Mouse (Mus musculus) layer of hippocampus, postnatal 10 days (tissue): Measurements from ENCODE around the gene Tcte2. TPM values are rescaled to one million over a fixed set of nuclear protein-coding genes. Genes with fewer than 3 reads are reported as not detected.
"Not testable (repeated sequence)": the region's sequence is repeated elsewhere in the genome, so short reads cannot be mapped to it uniquely, and the experiment has no call there.

Source experiments
- DNase-seq, 2 experiments: peaks; one replicate each; pipeline ENCODE4 v3.0.0; 2021; ENCODE audit warnings: low spot score in 2 of 2
- total RNA-seq, 2 experiments: library from RNA; stranded (reverse); gene quantifications; 2 replicates each; pipeline ENCODE4 v1.2.3; 2021

Tcte2 gene
- total RNA-seq, 2 experiments from 2014 or later: 18.4 to 20.9 TPM

- peak in 1 of 2 experiments; percentile 42 for DNase-seq
Observed at GRCm38 (mm10) chr17:13683411-13684174, 78.0 kb downstream of the Tcte2 start.

DNA sequence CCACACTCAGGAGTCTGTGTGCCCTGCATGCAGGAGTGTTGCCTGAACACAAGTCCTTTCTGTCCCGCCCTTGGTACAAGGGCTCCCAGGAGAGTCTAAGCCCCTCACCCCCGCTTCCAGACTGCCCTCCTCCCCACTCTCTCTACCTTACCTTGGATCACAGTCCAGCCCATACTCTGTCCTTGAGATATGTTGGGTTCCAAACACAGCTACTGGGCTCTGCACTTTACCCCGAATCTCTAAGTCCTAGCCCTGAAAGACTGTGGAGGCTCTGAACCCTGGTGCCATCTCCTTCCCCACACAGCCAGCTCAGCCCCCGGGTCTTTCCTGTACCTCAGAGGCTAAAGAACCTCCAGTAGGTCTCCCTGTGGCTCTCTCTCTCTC lies 78.6 kb downstream of the Tcte2 start:
- no peak for DNase-seq

- no peak for DNase-seq
Observed at GRCm38 (mm10) chr17:13682378-13683026, 79.1 kb downstream of the Tcte2 start.

GRCm38 (mm10) chr17:13681686-13682085 lies 79.9 kb downstream of the Tcte2 start:
- no peak for DNase-seq

DNA sequence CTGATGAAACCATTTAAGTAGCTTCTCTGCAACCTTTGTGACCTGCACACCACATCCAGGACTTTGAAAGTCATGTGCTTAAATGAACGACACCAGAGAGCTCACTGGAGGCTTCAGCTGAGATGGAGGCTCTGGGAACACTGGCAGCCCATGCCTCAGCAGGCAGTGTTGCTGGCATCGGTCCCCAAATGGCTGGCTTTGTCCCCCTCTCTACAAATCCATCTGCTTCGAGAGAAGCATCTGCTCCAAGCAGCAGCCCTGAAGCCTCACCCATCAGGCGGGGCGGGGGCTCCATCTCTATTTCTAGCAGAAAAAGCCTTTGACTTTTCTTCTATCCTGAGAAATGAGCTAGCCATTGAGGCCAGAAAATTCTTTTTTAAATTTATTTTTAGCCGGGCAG lies 80.5 kb downstream of the Tcte2 start:
- DNase-seq: peak; percentile 86 to 89

- no peak for DNase-seq
Observed at GRCm38 (mm10) chr17:13680318-13680717, 81.3 kb downstream of the Tcte2 start.

GRCm38 (mm10) chr17:13679725-13680124 lies 81.9 kb downstream of the Tcte2 start:
- no peak for DNase-seq

- no peak for DNase-seq
Observed at GRCm38 (mm10) chr17:13677225-13678148, 84.1 kb downstream of the Tcte2 start.

- not testable (repeated sequence) for DNase-seq
Observed at GRCm38 (mm10) chr17:13676099-13676498, 85.5 kb downstream of the Tcte2 start.

DNA sequence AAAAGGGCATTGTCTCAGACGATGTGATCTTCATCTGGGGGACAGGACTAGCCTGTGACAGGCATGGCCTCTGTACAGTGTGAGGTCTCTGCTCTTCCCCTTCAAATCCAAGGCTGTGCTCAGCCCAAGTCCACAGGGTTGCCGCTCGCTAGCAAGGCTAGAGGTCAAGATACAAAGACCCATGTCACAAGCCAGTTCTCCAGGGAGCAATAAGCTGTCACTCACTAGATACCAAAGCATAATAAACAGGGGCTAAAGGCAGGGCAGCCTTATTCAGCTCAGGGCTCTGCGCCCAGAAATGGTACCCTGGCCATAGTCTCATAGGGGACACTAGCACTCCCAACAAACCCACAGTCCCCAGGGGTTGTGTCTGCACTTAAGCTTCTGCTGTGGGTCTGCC lies 86.0 kb downstream of the Tcte2 start:
- no peak for DNase-seq

DNA sequence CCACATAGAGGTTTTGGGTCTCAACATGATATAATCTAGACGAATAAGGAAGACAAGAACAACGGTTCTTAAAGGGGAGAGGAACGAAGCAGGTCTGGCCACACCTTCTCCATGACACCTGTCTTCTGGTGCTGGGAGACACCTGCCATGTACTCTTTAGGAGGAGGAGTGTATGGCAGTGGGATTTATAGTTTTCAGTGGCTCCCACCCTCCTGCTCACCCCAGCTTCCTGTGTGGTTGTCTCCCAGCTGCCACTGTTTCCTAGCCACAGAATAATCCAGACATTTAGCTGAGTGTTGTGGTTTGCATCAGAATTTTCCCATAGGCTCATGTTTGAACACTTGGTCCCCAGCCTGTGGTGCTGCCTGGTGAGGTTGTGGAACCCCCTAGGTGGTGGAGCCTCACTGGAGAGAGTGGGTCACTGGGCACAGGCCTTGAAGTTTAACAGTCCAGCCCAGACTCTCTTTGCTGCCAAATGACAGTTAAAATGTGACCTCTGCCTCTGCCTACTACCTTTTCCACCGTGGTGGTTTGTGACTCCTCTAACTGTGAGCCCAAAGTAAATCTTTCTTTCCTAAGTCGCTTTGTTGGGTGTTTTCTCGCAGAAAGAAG lies 86.8 kb downstream of the Tcte2 start:
- no peak for DNase-seq

GRCm38 (mm10) chr17:13671732-13672131 lies 89.9 kb downstream of the Tcte2 start:
- no peak for DNase-seq

DNA sequence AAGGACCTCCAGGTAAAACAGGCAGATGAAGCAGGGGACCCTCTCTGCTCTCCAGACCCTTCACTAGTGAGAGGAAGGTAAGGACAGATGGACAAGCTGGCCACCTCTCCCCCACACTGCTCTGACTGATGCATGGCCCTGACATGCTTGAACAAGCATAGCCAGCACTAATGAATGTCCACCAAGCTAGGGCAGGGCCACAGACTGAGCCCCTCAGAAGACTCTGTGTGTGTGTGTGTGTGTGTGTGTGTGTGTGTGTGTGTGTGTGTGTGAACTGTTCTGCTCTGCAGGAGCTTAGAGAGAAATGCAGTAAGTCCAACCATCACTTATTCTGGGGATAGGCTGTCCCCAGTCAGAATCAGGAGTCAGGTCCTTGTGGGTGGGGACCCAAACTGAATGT lies 91.4 kb downstream of the Tcte2 start:
- DNase-seq: no peak

GRCm38 (mm10) chr17:13669206-13669605 lies 92.4 kb downstream of the Tcte2 start:
- peak; percentile 48 to 68 for DNase-seq

DNA sequence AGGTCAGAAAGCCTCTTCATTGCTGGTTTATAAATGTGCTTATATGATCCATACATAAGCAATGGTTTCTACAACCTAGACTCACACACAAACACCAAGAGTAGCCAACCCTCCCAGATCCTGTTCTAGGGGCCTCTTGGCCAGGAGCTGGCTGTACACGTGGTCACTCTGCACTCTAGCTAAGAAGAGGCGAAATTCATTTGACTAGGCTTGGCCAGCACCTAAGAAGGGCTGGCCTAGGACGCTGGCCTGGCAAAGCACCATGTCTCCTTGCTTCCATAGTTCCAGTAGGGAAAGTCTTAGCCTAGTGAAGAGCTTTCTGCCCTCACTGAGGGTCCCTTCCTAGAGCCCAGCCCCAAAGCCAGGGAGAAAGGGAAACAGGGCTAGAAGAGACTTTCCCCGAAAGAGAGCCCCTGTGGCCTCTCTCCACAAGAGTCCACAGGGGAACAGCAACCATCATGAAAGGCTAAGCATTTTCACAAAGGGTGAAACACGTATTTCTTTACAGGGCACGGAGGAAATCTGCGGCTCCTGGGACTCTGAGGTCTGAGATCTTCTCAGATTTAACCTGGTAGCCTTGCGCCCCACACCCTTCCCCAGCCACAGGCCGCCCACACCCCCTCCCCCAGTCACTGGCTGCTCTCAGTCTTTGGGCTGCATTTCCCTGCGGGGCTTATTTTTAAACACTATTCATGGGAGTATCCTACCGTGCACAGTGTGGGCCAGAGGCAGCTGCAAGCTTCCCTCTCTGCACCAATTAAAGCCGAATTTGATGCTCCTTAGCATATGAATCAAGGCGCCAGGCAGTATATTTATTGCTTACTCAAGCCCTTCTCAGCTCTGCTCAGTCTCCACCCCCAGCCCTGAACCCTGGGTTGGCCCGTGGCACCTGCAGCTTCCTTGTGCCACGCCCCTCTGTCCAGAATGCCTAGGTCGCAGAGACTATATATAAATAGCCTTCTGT lies 93.3 kb downstream of the Tcte2 start:
- peak in 1 of 2 experiments; percentile 54 for DNase-seq

DNA sequence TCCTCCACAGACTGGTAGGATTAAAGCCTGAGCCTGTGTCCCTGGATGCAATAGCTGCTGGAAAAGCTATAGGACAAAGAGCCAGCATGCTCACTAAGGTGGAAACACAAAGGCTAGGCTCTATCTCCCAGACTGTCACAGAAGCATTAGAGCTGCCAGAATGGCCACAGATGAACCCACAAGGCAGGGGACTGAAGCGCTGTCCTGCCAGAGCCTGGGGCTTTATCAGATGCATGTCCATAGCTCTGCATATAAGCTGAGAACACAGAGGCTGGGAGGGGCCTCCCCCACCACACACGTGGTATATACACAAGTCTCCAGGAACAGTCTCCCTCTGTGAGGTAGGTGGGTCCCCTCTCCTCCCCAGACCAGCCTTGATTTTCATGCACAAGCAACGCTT lies 94.6 kb downstream of the Tcte2 start:
- DNase-seq: no peak

- no peak for DNase-seq
Observed at GRCm38 (mm10) chr17:13665731-13666130, 95.9 kb downstream of the Tcte2 start.

DNA sequence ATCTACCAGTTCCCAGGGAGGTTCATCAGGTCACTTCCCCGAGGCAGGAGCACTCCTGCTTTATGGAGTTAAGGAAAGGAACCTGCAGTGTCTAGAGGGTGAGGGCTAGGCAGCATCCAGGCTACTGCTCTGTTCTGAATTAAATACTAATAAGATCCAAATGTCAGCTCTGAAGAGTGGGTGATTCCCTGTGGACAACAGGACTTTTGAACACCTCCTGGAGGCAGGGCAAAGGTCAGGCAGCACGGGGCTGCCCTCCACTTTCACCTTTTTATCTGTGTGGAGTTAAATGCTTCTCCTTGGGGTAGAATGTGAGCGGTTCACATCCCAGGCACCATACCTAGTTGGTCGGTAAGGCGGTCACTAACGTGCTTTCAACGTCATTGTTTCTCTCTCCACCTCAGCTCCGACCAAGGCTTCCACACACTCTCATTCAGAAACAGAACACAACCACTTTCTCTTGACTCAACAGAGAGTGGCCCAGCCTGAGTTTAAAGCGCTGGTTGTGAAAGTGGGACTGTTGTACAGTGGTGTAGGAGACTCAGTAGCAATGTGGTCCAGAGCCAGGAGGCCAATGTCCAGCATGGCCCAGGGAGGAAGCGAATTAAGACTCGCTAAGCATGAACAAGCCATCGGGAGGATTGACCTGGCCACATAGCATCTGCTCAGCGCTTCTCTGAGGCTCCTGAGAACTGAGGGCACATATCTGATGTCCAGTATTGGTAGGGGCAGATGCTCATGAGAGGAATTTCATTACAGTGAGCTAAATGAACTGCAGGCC lies 98.0 kb downstream of the Tcte2 start:
- no peak for DNase-seq
